Mouse (Mus musculus): ENCODE measurements around the gene Acot1. TPM values are rescaled to one million over a fixed set of nuclear protein-coding genes. Genes with fewer than 3 reads are reported as not detected.
"Not testable (repeated sequence)": the region's sequence is repeated elsewhere in the genome, so short reads cannot be mapped to it uniquely, and the experiment has no call there.

Acot1 gene
- total RNA-seq (2021): 10 to 100 TPM; 70.0 to 79.3 TPM
- long read RNA-seq, experiment 1, transcript Acot1-201 (3 exons, 2,272 nt): major isoform, 112 of 119 reads
- long read RNA-seq, experiment 1, partial matches to known transcripts: 3 of 119 reads
- long read RNA-seq, experiment 1, other reads (novel, unspliced or antisense): 3 of 119 reads
- long read RNA-seq, experiment 2, transcript Acot1-201 (3 exons, 2,272 nt): major isoform, 101 of 105 reads
- long read RNA-seq, experiment 2, partial matches to known transcripts: 0 of 105 reads
- long read RNA-seq, experiment 2, other reads (novel, unspliced or antisense): 4 of 105 reads

DNA sequence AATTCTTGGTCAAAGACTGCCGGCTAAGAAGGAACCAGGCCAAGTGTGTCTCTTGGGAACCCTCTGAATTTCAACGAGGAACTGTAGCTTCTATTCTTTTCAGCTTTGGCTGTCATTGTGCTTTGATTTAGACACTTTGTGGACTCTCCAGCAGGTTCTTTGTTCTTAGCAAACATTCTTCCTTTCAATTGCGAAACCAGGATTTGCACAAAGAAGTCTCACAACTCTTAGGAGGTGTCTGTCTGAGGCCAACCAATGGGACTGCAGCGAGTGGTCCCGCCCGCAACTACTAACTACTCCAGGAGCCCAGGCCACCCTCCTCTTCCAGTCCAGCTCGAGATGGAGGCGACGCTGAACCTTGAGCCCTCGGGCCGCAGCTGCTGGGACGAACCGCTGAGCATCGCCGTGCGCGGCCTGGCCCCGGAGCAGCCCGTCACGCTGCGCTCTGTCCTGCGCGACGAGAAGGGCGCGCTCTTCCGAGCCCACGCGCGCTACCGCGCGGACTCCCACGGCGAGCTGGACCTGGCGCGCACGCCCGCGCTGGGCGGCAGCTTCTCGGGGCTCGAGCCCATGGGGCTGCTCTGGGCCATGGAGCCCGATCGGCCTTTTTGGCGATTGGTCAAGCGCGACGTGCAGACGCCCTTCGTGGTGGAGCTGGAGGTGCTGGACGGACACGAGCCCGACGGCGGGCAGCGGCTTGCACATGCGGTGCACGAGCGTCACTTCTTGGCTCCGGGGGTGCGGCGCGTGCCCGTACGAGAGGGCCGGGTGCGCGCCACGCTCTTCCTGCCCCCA is at the start of gene Acot1:
Acot1 (plus strand) TSS at position 320 of the 795 bp plus-strand sequence.
- intact Hi-C loops (cut with DNase I): not testable (repeated sequence)
- peak; percentile 77 to 78 for DNase-seq

- intact Hi-C loops (cut with DNase I): no loop called here
- no peak for DNase-seq
Measured at GRCm38 (mm10) chr12:83965235-83965634, 44.1 kb upstream of the Acot1 start.

GRCm38 (mm10) chr12:83972117-83972516 is 37.2 kb upstream of the Acot1 start:
- peak; percentile 31 to 60 for DNase-seq
- intact Hi-C loops (cut with DNase I): loop anchor here (1.0 to 10.0 kb wide), 2 partner anchors 59 to 273 kb away; no protein-coding TSS in a partner anchor

GRCm38 (mm10) chr12:83978862-83979261 is 30.4 kb upstream of the Acot1 start:
- intact Hi-C loops (cut with DNase I): loop anchor here (10.0 kb wide), 1 partner anchor 266 kb away; no protein-coding TSS in a partner anchor

GRCm38 (mm10) chr12:83981615-83982014 is 27.7 kb upstream of the Acot1 start:
- intact Hi-C loops (cut with DNase I): no loop called here
- DNase-seq: no peak

More at GRCm38 (mm10) chr12:83978862-83979261, 30.4 kb upstream of the Acot1 start:
- DNase-seq: no peak

DNA sequence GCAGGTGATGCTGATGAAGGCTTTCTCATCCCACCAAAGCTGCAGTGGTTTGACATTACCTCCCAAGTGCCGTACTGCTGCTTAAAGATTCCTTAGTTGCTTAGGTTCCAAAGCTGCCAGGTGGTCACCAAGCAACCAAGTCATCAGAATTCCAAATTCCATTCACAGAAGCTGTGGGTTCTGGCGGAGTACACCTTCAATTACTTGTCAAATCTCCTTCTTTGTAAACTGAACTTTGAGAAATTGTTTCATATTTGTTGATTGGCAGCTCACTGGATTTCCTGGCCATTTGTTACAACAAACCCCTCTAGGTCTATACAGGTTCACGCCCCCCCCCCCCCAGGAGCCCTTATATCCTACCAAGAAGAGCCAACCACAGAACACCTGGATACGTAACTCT is 24.5 kb upstream of the Acot1 start, which contains the start of gene Heatr4:
Heatr4 (minus strand) TSS at position 101 of the 400 bp plus-strand sequence.
- intact Hi-C loops (cut with DNase I): no loop called here

DNA sequence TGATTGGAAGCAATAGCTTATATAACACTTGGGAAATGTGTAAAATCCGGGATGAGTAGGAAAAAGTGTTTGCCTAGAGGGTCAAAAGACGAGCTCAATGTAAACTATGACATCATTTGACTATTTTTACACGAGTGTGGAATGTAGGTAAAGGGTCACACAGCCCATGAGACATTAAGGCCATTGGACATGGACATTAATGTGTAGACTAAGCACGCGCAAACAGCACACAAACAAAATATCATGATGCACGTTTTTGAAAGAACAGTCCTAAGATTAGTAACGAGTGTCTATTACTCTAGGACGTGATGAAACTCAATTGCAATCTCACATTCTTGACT is 22.1 kb upstream of the Acot1 start:
- intact Hi-C loops (cut with DNase I): no loop called here
- DNase-seq: no peak

More for the DNA sequence above, 24.5 kb upstream of the Acot1 start, which contains the start of gene Heatr4:
- no peak for DNase-seq

DNA sequence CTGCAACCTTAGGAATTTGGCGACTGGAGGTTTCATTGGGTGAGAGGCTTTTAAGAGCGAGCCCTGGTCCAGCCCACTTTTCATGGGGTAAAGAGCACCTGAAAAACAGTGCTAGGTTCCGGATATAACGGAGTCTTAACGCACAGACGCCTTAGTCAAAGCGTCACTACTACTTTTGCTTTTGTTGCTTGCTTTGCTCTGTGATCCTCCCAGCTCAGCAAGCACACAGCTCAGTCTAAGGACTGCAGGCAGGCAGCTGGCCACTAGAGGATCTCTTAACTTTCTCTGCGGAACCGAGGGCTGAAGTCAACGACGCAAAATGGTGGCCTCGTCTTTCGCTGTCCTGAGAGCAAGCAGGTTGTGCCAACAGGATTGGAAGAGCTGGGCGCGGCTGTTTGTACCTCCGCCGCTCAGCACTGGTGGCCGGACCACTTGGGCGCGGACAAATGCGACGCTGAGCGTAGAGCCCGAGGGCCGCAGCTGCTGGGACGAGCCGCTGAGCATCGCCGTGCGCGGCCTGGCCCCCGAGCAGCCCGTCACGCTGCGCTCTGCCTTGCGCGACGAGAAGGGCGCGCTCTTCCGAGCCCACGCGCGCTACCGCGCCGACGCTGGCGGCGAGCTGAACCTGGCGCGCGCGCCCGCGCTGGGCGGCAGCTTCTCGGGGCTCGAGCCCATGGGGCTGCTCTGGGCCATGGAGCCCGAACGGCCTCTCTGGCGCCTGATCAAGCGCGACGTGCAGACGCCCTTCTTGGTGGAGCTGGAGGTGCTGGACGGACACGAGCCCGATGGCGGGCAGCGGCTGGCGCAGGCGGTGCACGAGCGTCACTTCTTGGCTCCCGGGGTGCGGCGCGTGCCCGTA is 21.5 kb upstream of the Acot1 start, which contains the start of gene Acot2:
Acot2 (plus strand) TSS at position 279 of the 859 bp plus-strand sequence.
- intact Hi-C loops (cut with DNase I): no loop called here
- peak; percentile 81 to 82 for DNase-seq

DNA sequence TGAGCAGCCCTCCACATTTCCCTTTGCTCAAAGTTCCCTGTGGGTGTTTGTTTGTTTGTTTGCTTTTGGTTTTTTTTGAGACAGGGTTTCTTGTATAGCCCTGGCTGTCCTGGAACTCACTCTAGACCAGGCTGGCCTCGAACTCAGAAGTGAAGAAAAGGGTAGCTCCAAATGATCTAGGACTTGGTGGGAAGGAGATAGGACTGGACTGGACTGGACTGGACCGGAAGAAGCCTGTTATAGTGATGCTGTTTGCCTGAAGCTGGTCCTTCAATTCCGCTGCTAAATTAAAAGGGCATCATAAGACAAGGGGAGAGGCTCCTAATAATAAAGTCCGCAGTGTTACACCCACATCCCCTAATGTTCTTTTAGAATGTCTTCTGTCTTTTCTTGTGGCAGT is 20.8 kb upstream of the Acot1 start:
- no peak for DNase-seq
- intact Hi-C loops (cut with DNase I): no loop called here

- intact Hi-C loops (cut with DNase I): no loop called here
- DNase-seq: no peak
Measured at GRCm38 (mm10) chr12:83989378-83989777, 19.9 kb upstream of the Acot1 start.

DNA sequence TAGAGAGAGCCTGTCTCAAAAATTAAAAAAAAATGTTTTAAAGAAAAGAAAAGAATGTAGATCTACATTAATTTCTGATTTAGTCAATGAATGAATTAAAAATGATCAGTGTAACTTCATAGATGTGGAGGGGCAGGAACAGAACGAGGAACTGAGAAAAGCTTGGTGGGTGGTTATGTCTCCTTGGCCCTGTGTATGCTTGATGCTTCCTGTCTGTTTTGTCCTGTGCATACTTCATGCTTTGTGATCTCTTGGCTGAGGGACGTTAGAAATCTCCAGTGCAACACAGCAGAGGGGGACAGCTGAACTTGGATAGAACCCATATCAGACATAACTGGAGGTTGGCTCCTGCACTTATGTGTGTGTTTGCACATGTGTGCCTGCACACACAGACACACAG is 12.1 kb upstream of the Acot1 start:
- no peak for DNase-seq
- intact Hi-C loops (cut with DNase I): no loop called here

DNA sequence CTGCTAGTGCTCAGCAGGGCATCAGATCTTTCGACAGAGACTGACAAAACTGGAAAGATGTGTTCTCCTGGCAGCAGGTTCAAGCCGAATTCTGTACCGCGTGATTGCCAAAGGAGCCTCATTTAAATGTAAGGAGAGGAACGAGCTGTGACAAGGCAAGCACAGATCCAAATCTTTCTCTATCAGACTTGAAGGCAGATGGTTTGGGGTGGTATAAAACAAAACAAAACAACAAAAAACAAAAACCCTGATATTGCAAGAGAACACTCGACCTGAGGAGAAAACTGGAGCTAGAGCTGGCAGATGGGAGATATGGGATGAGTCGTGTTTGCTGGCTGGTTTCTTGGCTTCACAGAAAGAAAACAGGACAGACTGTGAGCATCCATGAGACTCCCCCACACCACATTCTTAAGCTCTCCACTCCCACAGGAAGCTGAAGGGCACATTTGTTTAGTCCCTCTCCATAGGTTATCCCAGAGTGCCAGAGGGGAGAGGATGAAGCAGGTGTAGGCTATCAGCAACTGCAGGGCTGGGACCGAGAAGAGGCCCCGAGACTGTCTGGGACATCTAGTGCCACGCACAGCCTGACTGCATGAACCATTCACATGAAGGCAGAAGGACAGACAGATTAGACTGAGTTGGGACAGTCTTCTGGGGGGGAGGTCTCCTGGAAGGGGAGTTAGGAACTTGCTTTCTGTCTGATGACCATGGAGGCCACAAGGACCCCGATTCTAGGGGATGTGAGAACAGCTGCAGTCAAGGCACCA is 10.8 kb upstream of the Acot1 start:
- DNase-seq: no peak
- intact Hi-C loops (cut with DNase I): no loop called here

- intact Hi-C loops (cut with DNase I): not testable (repeated sequence)
- peak; percentile 67 to 87 for DNase-seq
Measured at GRCm38 (mm10) chr12:83999237-83999636, 10.1 kb upstream of the Acot1 start.

DNA sequence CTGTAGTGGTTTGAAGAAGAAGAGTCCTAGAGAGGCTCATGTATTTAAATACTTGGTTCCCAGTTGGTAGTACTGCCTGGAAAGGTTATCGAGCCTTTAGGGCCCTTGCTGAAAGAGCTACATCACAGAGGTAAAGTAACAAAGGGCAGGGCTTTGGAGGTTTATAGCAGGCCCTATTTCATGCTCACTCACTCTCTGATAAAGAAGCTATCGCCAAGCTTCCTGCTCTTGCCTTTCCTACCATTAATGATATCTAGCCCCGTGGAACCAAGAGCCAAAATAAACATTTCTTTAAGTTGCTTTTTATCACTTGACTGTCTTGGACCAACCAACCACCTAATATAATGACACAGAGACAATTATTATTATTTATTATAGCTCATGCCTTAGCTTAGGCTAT is 8.9 kb upstream of the Acot1 start:
- intact Hi-C loops (cut with DNase I): no loop called here
- DNase-seq: no peak

DNA sequence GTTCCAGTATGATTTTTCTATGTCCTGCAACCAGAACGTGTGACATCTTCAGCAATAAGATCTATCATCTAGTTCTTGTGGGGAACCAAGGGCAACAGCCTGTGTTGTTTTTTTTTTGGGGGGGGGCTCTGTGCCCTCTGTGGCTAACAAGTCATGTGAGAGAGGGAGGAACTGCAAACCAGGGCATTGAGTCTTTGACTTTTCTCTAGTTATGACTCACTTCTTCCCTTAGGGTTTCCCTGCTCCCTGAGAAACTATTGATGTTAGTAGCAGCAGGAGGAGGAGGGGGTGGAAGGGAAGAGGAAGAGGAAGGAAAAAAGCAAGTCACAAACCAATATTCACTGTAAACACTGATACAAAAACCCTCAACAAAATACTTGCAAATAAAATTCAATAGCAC is 5.4 kb upstream of the Acot1 start:
- DNase-seq: no peak
- intact Hi-C loops (cut with DNase I): no loop called here

DNA sequence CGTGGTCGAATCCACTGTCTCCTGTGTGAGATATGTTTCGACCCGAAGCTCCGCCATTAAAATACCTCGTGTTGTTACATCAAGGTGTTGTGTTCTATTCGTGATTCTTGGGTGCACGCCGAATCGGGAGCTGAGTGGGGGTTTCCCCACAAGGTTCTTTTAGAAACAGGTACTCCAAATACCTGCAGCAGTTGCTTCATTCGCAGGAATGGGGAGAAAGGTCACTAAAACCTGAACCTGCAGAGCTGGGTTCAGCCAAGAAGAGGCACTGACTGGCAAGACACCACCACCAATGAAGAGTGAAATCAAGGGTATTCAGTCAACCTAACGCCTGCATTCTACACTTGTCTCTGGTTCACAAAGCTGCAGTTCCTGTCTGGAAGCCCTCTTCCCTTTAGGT is 1.0 kb upstream of the Acot1 start:
- DNase-seq: no peak
- intact Hi-C loops (cut with DNase I): no loop called here

- no peak for DNase-seq
- intact Hi-C loops (cut with DNase I): no loop called here
Measured at GRCm38 (mm10) chr12:84008729-84009128, 561 bp upstream of the Acot1 start.

- intact Hi-C loops (cut with DNase I): no loop called here
- DNase-seq: no peak
Measured at GRCm38 (mm10) chr12:84010201-84010600, 911 bp downstream of the Acot1 start.

DNA sequence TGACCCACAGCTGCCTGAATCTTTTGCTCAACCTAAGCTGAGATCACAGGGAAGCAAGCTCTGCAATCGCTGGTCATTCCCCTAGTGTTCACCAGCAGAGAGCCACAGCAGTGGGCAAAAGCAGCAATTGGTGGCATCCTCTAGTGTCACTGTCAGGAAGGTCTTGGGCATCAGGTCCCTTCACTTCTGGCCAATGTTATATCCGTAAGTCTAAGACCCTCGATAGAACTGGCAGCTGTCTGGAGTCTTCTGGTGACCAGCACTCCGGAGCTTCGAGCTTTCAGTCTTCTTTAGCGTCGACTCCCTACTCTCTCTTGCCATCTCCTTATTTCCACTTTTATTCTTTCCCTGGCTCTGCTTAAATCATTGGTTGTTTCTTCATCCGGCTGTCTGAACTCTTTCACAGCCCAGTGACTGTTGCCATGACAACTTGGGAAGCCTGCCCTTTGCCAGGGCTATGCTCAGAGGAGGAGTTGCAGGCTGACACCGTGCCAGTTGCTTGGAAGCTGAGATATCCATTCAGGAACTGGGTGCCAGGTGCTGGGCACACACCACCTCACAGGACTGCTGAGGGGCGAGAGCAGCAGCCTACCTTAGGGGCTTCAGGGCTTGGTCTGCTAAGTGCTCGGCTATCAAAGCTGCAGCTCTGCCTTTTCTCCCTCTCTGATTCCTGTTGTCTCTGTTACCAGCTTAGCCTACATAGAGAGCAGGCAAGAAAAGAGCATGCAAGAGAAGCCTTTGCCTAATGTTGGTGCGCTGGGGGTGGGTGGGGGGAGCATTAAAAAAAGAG is 2.2 kb downstream of the Acot1 start:
- DNase-seq: peak; percentile 70 to 83
- intact Hi-C loops (cut with DNase I): no loop called here

All from heart, postnatal 14 days (tissue).